Mouse (Mus musculus) activated CD4-positive, CD25-positive, alpha-beta regulatory T cell, adult 4 months (primary cell): Measurements from ENCODE around the gene Wdr1. TPM values are rescaled to one million over a fixed set of nuclear protein-coding genes. Genes with fewer than 3 reads are reported as not detected.

Experiments used
- ATAC-seq: one replicate; pipeline ENCODE4 v1.8.0; 2017
- polyA plus RNA-seq, 2 experiments: library from polyadenylated mRNA; unstranded; fragments of 100-300 nt; shearing (Covaris generic); gene quantifications; one replicate each; pipeline ENCODE4 v1.2.1; 2017

Wdr1 gene
- polyA plus RNA-seq, 2 experiments from 2014 or later, result 424 to 463 TPM

GRCm38 (mm10) chr5:38493890-38494289, 69.1 kb downstream of the Wdr1 start:
- ATAC-seq, result no peak

DNA sequence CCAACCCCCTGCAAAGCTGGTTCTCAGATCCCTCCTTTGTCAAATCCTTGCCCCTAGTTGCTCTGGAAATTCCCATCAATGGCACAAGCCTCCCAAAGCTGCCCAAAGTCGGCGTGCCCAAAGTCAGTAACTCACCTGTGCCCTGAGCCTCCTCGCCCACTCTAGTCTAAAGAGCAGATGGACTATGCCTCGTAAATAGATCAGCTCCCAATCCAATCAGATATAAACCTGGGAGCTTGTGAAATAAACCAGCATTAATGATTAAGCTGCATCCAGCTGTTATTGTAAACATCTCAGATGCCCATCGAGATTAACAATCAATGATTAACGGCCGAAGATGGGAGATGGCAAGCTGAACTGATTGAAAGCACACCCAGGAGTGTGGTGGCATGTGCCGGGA, 71.3 kb downstream of the Wdr1 start:
- no peak for ATAC-seq

DNA sequence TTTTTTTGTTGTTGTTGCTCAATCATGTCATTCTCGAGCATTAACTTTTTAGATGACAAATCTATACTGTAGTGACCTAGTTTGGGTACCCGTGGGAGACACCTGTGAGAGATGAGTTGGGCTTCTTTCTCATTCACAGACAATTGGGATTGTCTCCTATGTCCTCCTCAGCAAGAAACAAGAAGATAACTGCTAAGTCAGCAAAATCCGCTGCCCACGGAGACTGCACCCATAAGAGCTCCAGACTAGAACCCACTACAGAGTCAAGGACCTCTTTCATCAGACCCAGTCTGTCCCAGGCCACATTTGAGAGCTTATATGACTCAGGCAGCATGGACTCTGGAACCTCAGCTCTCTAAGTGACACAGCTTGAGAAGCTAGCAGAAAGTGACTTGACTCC, 73.3 kb downstream of the Wdr1 start:
- ATAC-seq, result no peak

- ATAC-seq, result no peak
Measured at GRCm38 (mm10) chr5:38488673-38489615, 74.1 kb downstream of the Wdr1 start.

- ATAC-seq, result no peak
Measured at GRCm38 (mm10) chr5:38488026-38488425, 75.0 kb downstream of the Wdr1 start.

- ATAC-seq, result no peak
Measured at GRCm38 (mm10) chr5:38487247-38487646, 75.8 kb downstream of the Wdr1 start.

GRCm38 (mm10) chr5:38485946-38486345, 77.1 kb downstream of the Wdr1 start:
- no peak for ATAC-seq

DNA sequence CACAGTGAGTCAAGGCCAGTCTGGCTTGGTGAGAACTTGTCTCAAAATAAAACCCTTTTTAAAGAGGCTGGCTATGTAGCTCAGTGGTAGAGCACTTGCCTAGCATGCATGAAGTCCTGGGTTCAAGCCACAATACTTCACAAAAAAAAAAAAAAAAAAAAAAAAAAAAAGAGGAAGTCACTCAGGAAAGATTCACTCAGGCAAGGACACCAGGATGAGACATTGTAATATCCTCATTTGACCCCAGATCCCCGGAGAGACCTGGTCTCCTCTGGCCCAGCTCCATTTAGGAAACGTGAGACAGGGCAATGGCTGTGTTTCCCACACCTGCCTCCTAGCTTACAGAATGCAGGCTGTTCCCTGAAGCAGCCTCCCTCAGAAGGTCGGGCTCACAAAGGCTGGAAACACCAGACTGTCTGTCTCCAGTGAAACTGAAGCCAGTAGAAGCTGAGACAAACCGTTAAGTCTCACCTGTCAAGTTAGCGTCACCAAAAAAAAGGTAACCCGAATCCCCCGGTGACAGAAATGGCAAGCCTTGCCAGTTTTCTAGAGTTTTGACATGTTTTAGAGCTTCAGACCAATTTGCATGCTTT, 79.4 kb downstream of the Wdr1 start:
- ATAC-seq, result no peak

DNA sequence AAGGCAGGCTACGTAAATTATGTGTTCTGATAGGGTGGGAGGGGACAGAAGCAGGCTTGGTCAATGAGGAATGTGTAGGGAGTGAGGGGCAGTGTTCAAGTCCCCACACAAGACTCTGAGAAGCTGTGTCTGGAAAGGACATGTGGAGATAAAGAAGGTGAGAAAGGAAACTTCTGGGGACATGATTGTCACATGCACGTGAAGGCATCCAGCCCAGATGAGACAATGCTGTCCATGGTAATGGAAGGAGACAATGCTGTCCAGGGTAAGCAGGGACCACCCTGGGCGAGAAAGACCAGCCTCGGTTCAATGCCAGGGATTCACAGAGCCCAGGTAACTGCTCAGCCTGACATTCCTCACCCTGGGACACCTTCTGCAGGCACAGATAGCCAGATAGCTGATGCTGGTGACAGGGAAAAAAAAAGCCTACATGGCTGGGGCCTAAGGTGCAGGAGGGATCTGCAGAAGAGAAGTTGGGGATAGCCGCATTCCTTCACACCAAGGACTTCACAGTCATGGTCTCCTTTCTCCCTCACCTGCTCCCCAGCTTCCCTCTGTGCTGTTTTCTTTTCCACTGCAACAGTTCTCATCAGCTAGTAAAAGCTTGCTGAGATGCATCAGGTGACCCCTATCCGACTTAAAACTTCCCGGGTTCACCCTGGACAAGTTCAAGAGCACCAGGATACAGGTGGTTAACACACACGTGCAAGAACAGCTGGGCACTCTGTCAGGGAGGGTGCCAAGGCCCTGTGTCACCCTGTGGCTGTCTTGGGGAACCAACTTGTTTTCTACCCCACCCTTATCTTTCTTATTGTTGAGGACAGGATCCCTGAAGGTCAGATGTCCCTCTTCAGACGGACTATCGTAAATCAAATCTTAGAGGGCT, 82.0 kb downstream of the Wdr1 start:
- ATAC-seq, result no peak

- ATAC-seq, result peak; percentile 99
Measured at GRCm38 (mm10) chr5:38479908-38480725, 82.9 kb downstream of the Wdr1 start.

GRCm38 (mm10) chr5:38479545-38479907, 83.5 kb downstream of the Wdr1 start:
- ATAC-seq, result peak; percentile 8

DNA sequence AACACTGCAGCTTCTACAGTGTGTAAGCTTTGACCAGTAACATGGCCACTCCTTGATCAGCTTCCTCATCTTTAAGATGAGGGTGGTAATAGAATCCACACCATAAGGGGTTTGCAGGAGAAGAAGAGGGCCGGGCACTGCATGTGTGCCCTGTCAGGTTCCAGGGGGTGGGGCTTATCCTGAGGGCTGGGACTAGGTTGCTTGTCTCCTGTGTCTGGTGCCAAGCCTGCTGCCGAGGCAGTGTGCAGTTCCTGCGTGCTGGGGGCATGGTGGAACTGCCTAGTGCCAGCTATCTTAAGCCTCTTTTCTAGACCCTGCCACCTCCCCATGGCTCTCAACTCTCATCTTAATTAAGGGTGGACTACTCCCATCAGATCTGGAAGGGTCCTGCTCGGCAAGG, 84.0 kb downstream of the Wdr1 start:
- no peak for ATAC-seq

DNA sequence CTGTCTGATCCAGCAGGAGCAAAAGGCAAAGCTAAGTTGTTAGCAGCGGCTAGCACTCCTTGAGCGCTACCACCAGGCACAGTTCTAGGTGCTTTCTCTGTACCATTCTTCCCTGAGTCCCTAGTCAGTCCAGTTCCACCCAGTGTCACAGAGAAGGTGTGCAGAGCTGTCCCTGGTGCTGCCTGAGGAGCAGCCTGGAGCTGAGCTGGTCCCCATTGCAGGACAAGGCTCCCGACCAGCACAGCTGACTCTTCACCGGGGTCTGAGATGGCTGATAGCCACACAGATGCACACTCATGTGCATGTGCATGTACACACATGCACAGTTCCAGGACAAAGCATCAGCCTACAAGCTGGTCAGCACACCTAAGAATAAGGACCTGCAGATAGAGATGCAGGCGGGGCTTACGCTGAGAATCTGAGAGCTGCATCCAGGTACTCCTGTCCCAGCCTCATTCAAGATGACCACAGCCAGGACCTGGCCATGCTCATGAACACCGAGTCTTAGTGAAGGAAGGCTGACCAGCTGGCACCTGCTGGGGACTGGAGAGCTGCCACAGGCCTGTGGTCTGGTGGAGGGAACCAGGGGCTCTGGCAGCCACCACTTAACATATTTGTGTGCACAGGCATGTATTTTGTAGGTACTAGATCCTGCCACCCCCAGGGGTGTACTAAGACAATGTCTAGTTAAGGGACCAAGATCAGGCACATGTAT, 85.1 kb downstream of the Wdr1 start:
- ATAC-seq, result no peak

DNA sequence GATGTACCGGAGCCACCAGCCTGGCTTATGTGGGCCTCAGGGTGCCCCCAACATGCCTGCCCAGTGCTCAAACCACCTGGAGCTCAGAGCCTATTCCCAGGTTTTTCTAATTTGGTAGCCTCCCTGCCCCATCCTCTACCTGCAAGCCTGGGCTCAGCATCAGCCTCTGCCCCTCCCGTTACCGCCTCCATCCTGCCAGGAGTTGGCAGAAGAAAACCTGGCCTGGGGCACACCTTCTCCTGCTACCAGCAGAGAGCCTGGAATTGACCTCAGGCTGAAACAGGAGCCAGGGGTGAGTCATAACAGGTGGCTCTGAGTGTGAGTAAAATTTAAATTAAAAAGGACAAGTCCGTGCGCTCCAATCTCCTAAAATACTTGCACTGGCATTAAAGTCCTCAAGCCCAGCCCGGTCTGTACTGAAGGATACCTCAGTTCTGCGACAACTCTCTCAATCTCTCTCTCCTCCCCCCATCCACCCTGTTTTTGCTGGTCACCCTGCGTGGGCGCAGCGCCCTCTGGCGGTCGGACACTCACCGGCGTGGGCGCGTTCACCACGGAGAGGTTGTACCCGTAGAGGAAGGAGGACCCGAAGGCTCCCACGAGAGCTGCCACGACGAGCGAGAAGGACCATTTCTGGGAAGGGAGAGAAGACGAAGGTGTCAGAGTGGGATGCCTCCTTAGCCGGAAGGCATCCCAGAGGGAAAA, 86.0 kb downstream of the Wdr1 start:
- no peak for ATAC-seq

Other genes with a start within 250 kb of the Wdr1 start
- gene Drd5, start 243.9 kb downstream of the Wdr1 start, polyA plus RNA-seq, result not detected
- gene Slc2a9, start 60.1 kb downstream of the Wdr1 start, polyA plus RNA-seq, result 10 to 100 TPM in 1 of 2 experiments, 1 to 10 TPM in 1; 4.7 to 11.3 TPM
- gene Zfp518b, start 121.6 kb upstream of the Wdr1 start, polyA plus RNA-seq, result under 1 TPM; 0.49 to 0.73 TPM